Mouse (Mus musculus): Measurements from ENCODE around the gene Slc1a5. TPM values are rescaled to one million over a fixed set of nuclear protein-coding genes. Genes with fewer than 3 reads are reported as not detected.

The Slc1a5 gene
- 7.0 and 7.4 TPM in 2 replicates for polyA plus RNA-seq (2014; fragmentation: Nextera tagmentation; extraction: Ambion mirVana)

- ATAC-seq: peak; percentile 90
Observed at GRCm38 (mm10) chr7:16780825-16781554, at the start of gene Slc1a5. Slc1a5 (plus strand) TSS chr7:16781340.

GRCm38 (mm10) chr7:16731893-16732422 lies 49.2 kb upstream of the Slc1a5 start:
- ATAC-seq: no peak
- Histone ChIP-seq H3K4me1 (ENCODE audit: control insufficient read depth, insufficient read depth, low read length) (no peaks in the 10 kb centered on the region), H3K27ac (ENCODE audit: low read depth, low read length) (no peak overlapping the region)

More at GRCm38 (mm10) chr7:16780825-16781554, at the start of gene Slc1a5:
- H3K4me2 ChIP-seq (ENCODE audit: low read length): peak within 1 kb of the TSS; percentile 98
- H3K9me3 ChIP-seq (replicated peaks; ENCODE audit: control insufficient read depth, low read length): no peaks in the 10 kb centered on the region
- WGBS: 3% methylated on average over 34 of the region's 34 CpGs
- peak; percentile 96 for DNase-seq (ENCODE audit: low spot score)
- H3K9ac ChIP-seq (ENCODE audit: low read length): peak within 1 kb of the TSS; percentile 69
- H3K4me3 ChIP-seq (ENCODE audit: low read depth, low read length): peak within 1 kb of the TSS; percentile 53
- H3K27me3 ChIP-seq (replicated peaks; ENCODE audit: control insufficient read depth, insufficient read depth, low read length): 0 out of 2 replicates have a peak, but pooled peaks cover 2% of the 10 kb centered on the region
- H3K36me3 ChIP-seq (ENCODE audit: control insufficient read depth, insufficient read depth, low read length): no peaks in the 10 kb centered on the region
- peaks cover 17% of the 10 kb centered on the region for H3K4me1 ChIP-seq (ENCODE audit: control insufficient read depth, insufficient read depth, low read length)
- H3K27ac ChIP-seq (ENCODE audit: low read depth, low read length): no peak within 1 kb of the TSS; the same call in 1 of the 2 replicates

GRCm38 (mm10) chr7:16737606-16738072 lies 43.5 kb upstream of the Slc1a5 start:
- Histone ChIP-seq H3K9me3 (replicated peaks; ENCODE audit: control insufficient read depth, low read length) (no peaks in the 10 kb centered on the region), H3K4me2 (ENCODE audit: low read length) (peak overlapping the region; percentile 61), H3K4me3 (ENCODE audit: low read depth, low read length) (peak overlapping the region; percentile 69), H3K27me3 (replicated peaks; ENCODE audit: control insufficient read depth, insufficient read depth, low read length) (no peaks in the 10 kb centered on the region), H3K4me1 (ENCODE audit: control insufficient read depth, insufficient read depth, low read length) (peaks cover 7% of the 10 kb centered on the region), H3K27ac (ENCODE audit: low read depth, low read length) (no peak overlapping the region), H3K9ac (ENCODE audit: low read length) (no peak overlapping the region), H3K36me3 (ENCODE audit: control insufficient read depth, insufficient read depth, low read length) (no peaks in the 10 kb centered on the region)
- DNase-seq (ENCODE audit: low spot score): no peak
- WGBS: 42% methylated on average over 10 of the region's 10 CpGs
- ATAC-seq: peak; percentile 24; the same call in 1 of the 2 replicates

More at GRCm38 (mm10) chr7:16731893-16732422, 49.2 kb upstream of the Slc1a5 start:
- Histone ChIP-seq H3K4me2 (ENCODE audit: low read length) (no peak overlapping the region), H3K36me3 (ENCODE audit: control insufficient read depth, insufficient read depth, low read length) (no peaks in the 10 kb centered on the region), H3K27me3 (replicated peaks; ENCODE audit: control insufficient read depth, insufficient read depth, low read length) (no peaks in the 10 kb centered on the region), H3K4me3 (ENCODE audit: low read depth, low read length) (no peak overlapping the region), H3K9me3 (replicated peaks; ENCODE audit: control insufficient read depth, low read length) (no peaks in the 10 kb centered on the region), H3K9ac (ENCODE audit: low read length) (no peak overlapping the region)
- 76% methylated on average over 7 of the region's 7 CpGs for WGBS
- DNase-seq (ENCODE audit: low spot score): no peak

- under 1% methylated on average over 34 of the region's 34 CpGs for WGBS
- Histone ChIP-seq H3K36me3 (ENCODE audit: control insufficient read depth, insufficient read depth, low read length) (peaks cover under 1% of the 10 kb centered on the region; the same call in 1 of the 2 replicates), H3K4me1 (ENCODE audit: control insufficient read depth, insufficient read depth, low read length) (peaks cover 7% of the 10 kb centered on the region), H3K4me2 (ENCODE audit: low read length) (peak within 1 kb of the TSS; percentile 61), H3K27me3 (replicated peaks; ENCODE audit: control insufficient read depth, insufficient read depth, low read length) (no peaks in the 10 kb centered on the region), H3K9me3 (replicated peaks; ENCODE audit: control insufficient read depth, low read length) (no peaks in the 10 kb centered on the region), H3K9ac (ENCODE audit: low read length) (peak within 1 kb of the TSS; percentile 84), H3K27ac (ENCODE audit: low read depth, low read length) (no peak within 1 kb of the TSS), H3K4me3 (ENCODE audit: low read depth, low read length) (peak within 1 kb of the TSS; percentile 69)
- peak; percentile 100 for DNase-seq (ENCODE audit: low spot score)
- ATAC-seq: peak; percentile 98
Observed at GRCm38 (mm10) chr7:16738073-16738696, 43.0 kb upstream of the Slc1a5 start, which contains the start of gene Ap2s1. Ap2s1 (plus strand) TSS chr7:16738410.

- peaks cover 7% of the 10 kb centered on the region for H3K4me1 ChIP-seq (ENCODE audit: control insufficient read depth, insufficient read depth, low read length)
- no peaks in the 10 kb centered on the region for H3K9me3 ChIP-seq (replicated peaks; ENCODE audit: control insufficient read depth, low read length)
- ATAC-seq: no peak
- WGBS: 54% methylated on average over 10 of the region's 10 CpGs
- no peak overlapping the region for H3K27ac ChIP-seq (ENCODE audit: low read depth, low read length)
- H3K4me3 ChIP-seq (ENCODE audit: low read depth, low read length): peak overlapping the region; percentile 69
- H3K36me3 ChIP-seq (ENCODE audit: control insufficient read depth, insufficient read depth, low read length): peaks cover 10% of the 10 kb centered on the region
- DNase-seq (ENCODE audit: low spot score): no peak
- no peaks in the 10 kb centered on the region for H3K27me3 ChIP-seq (replicated peaks; ENCODE audit: control insufficient read depth, insufficient read depth, low read length)
- peak overlapping the region; percentile 61 for H3K4me2 ChIP-seq (ENCODE audit: low read length)
- peak overlapping the region; percentile 84 for H3K9ac ChIP-seq (ENCODE audit: low read length)
Observed at GRCm38 (mm10) chr7:16739056-16739604, 42.0 kb upstream of the Slc1a5 start.

- H3K27ac ChIP-seq (ENCODE audit: low read depth, low read length): no peak overlapping the region
- no peak overlapping the region for H3K4me3 ChIP-seq (ENCODE audit: low read depth, low read length)
- H3K9me3 ChIP-seq (replicated peaks; ENCODE audit: control insufficient read depth, low read length): no peaks in the 10 kb centered on the region
- WGBS: 91% methylated on average over 4 of the region's 4 CpGs
- H3K27me3 ChIP-seq (replicated peaks; ENCODE audit: control insufficient read depth, insufficient read depth, low read length): no peaks in the 10 kb centered on the region
- H3K4me1 ChIP-seq (ENCODE audit: control insufficient read depth, insufficient read depth, low read length): no peaks in the 10 kb centered on the region
- H3K9ac ChIP-seq (ENCODE audit: low read length): no peak overlapping the region
- no peak overlapping the region for H3K4me2 ChIP-seq (ENCODE audit: low read length)
- DNase-seq (ENCODE audit: low spot score) (no peak), ATAC-seq (no peak)
- peaks cover 59% of the 10 kb centered on the region for H3K36me3 ChIP-seq (ENCODE audit: control insufficient read depth, insufficient read depth, low read length)
Observed at GRCm38 (mm10) chr7:16745373-16745772, 35.8 kb upstream of the Slc1a5 start.

- Histone ChIP-seq H3K4me3 (ENCODE audit: low read depth, low read length) (no peak overlapping the region), H3K27me3 (replicated peaks; ENCODE audit: control insufficient read depth, insufficient read depth, low read length) (no peaks in the 10 kb centered on the region), H3K36me3 (ENCODE audit: control insufficient read depth, insufficient read depth, low read length) (peaks cover 59% of the 10 kb centered on the region), H3K4me2 (ENCODE audit: low read length) (no peak overlapping the region), H3K9ac (ENCODE audit: low read length) (no peak overlapping the region), H3K9me3 (replicated peaks; ENCODE audit: control insufficient read depth, low read length) (no peaks in the 10 kb centered on the region), H3K27ac (ENCODE audit: low read depth, low read length) (no peak overlapping the region), H3K4me1 (ENCODE audit: control insufficient read depth, insufficient read depth, low read length) (no peaks in the 10 kb centered on the region)
- 54% methylated on average over 3 of the region's 3 CpGs for WGBS
- peak; percentile 89 for DNase-seq (ENCODE audit: low spot score)
- ATAC-seq: peak; percentile 65
Observed at GRCm38 (mm10) chr7:16746093-16746492, 35.0 kb upstream of the Slc1a5 start.

- no peaks in the 10 kb centered on the region for H3K27me3 ChIP-seq (replicated peaks; ENCODE audit: control insufficient read depth, insufficient read depth, low read length)
- WGBS: 95% methylated on average over 6 of the region's 6 CpGs
- DNase-seq (ENCODE audit: low spot score): no peak
- peaks cover 59% of the 10 kb centered on the region for H3K36me3 ChIP-seq (ENCODE audit: control insufficient read depth, insufficient read depth, low read length)
- no peak overlapping the region for H3K4me3 ChIP-seq (ENCODE audit: low read depth, low read length)
- no peak overlapping the region for H3K9ac ChIP-seq (ENCODE audit: low read length)
- H3K4me2 ChIP-seq (ENCODE audit: low read length): no peak overlapping the region
- no peak overlapping the region for H3K27ac ChIP-seq (ENCODE audit: low read depth, low read length)
- no peaks in the 10 kb centered on the region for H3K9me3 ChIP-seq (replicated peaks; ENCODE audit: control insufficient read depth, low read length)
- no peak for ATAC-seq
- H3K4me1 ChIP-seq (ENCODE audit: control insufficient read depth, insufficient read depth, low read length): no peaks in the 10 kb centered on the region
Observed at GRCm38 (mm10) chr7:16747656-16748055, 33.5 kb upstream of the Slc1a5 start.

Measured in forebrain, embryonic 14.5 days (tissue).